Mouse (Mus musculus): Measurements from ENCODE around the gene Gm28035. TPM values are rescaled to one million over a fixed set of nuclear protein-coding genes. Genes with fewer than 3 reads are reported as not detected.

Gene Gm28035
- polyA plus RNA-seq, 1 experiment from 2014 or later: 0.18 TPM

DNA sequence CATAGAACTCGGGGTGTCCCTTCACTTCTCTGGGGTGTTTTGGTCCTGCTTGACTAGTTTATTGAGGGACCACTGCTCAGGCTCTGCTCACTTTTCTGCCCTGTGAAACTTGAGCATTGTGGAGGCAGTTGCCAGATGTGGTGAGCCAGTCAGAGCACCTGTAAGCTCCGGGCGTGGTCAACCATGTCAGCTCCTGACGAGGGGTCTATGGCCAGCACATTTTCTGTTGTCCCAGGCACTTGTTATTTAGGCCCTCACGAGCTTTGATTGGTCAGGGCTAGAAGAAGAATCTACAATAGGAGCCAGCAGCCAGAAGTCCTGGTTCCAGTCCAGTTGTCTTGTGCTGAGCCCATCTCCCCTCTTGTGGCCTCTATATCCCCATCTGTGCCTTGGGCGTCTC, 23.4 kb downstream of the Gm28035 start:
- H3K36me3 ChIP-seq (ENCODE audit: control insufficient read depth, insufficient read depth, low read length): peaks cover 35% of the 10 kb centered on the region
- H3K4me2 ChIP-seq (ENCODE audit: low read depth, low read length): no peak overlapping the region
- no peak overlapping the region for H3K9ac ChIP-seq (ENCODE audit: low read length)
- no peaks in the 10 kb centered on the region for H3K9me3 ChIP-seq (ENCODE audit: control insufficient read depth, low read length)
- WGBS: 89% methylated on average over 6 of the region's 6 CpGs
- peaks cover 41% of the 10 kb centered on the region for H3K4me1 ChIP-seq (replicated peaks; ENCODE audit: control insufficient read depth, insufficient read depth, low read length)
- H3K27me3 ChIP-seq (ENCODE audit: control insufficient read depth, insufficient read depth, low read depth, low read length): no peaks in the 10 kb centered on the region
- no peak overlapping the region for H3K4me3 ChIP-seq (ENCODE audit: low read length)
- H3K27ac ChIP-seq (ENCODE audit: low read length): no peak overlapping the region
- no peak for ATAC-seq (ENCODE audit: low read depth)

DNA sequence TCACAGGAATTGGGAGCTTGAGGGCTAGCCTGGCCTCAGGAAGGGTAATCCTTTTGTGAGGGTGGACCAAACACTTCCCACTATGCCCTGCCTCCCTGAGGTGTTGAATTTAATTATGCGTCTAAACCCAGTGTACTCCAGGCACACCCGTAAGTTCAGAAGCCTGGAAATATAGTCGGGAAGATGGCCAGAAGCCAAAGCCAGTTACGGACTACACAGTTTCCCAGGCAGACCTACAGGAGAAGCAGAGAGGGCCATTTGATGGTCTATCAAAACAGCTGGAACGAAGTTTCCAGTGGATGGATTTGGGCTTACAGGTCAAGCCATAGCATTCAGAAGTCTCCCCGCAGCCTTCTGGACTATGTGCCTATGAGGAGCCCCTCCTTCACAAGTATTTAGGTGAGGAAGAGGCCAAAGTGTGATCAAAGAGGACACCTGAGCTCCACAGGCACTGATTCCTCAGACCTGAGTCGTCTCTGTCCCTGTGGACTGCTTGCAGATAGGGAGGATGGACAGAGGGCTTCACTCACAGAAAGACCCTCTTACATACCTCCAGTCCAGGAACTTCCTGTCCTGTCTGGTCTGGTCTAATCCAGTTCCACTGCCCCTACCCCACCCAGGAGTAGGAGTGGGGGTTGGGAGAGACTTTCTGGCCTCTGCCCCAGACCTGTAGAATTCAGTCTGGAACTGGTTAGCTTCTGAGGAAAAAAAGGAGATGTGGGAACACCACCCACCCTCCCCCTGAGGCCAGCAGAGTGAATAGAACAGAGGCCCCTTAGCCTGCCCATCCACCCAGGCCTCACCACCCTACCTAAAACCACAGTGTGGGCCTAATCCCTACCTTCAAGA, 24.5 kb downstream of the Gm28035 start:
- H3K4me2 ChIP-seq (ENCODE audit: low read depth, low read length): no peak overlapping the region
- peak overlapping the region; percentile 49; the same call in 1 of the 2 replicates for H3K9ac ChIP-seq (ENCODE audit: low read length)
- peaks cover 31% of the 10 kb centered on the region for H3K36me3 ChIP-seq (ENCODE audit: control insufficient read depth, insufficient read depth, low read length)
- H3K4me3 ChIP-seq (ENCODE audit: low read length): no peak overlapping the region
- no peaks in the 10 kb centered on the region for H3K27me3 ChIP-seq (ENCODE audit: control insufficient read depth, insufficient read depth, low read depth, low read length)
- WGBS: 49% methylated on average over 7 of the region's 7 CpGs
- ATAC-seq (ENCODE audit: low read depth): no peak
- H3K4me1 ChIP-seq (replicated peaks; ENCODE audit: control insufficient read depth, insufficient read depth, low read length): peaks cover 43% of the 10 kb centered on the region
- no peaks in the 10 kb centered on the region for H3K9me3 ChIP-seq (ENCODE audit: control insufficient read depth, low read length)
- peak overlapping the region; percentile 95 for H3K27ac ChIP-seq (ENCODE audit: low read length)

DNA sequence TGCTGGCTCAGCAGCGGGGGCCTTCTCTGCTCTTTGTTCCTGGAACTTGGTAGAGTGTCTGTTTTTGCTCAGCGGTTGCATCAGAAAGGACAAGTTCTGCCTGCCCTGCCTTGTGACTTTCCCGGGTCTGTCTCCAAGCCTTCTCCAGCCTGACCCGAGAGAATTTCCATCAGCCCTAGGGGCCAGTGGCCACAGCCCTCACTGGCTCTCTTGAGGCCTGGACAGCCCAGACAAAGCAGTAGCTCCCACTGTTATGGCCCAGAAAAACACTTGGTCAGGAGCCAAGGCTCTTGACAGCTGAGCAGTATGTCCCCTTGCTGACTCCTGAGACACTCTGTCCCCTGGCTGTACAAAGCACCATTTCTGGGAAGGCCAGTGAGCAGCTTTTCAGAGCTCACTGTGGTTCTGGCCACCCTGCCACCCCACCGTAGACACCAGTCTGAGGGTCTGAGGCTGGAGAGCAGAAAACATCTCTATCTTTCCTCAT, 25.4 kb downstream of the Gm28035 start, which contains the start of gene Phyhd1:
Gene Phyhd1 (plus strand): TSS at position 437 of the 487 bp plus-strand sequence.
- H3K4me2 ChIP-seq (ENCODE audit: low read depth, low read length): peak within 1 kb of the TSS; percentile 33
- H3K36me3 ChIP-seq (ENCODE audit: control insufficient read depth, insufficient read depth, low read length): peaks cover 27% of the 10 kb centered on the region
- 39% methylated on average over 5 of the region's 5 CpGs for WGBS
- H3K27ac ChIP-seq (ENCODE audit: low read length): peak within 1 kb of the TSS; percentile 95
- ATAC-seq (ENCODE audit: low read depth): peak; percentile 66
- peak within 1 kb of the TSS; percentile 49 for H3K9ac ChIP-seq (ENCODE audit: low read length)
- H3K27me3 ChIP-seq (ENCODE audit: control insufficient read depth, insufficient read depth, low read depth, low read length): no peaks in the 10 kb centered on the region
- H3K4me3 ChIP-seq (ENCODE audit: low read length): peak within 1 kb of the TSS; percentile 28
- no peaks in the 10 kb centered on the region for H3K9me3 ChIP-seq (ENCODE audit: control insufficient read depth, low read length)
- H3K4me1 ChIP-seq (replicated peaks; ENCODE audit: control insufficient read depth, insufficient read depth, low read length): peaks cover 43% of the 10 kb centered on the region

DNA sequence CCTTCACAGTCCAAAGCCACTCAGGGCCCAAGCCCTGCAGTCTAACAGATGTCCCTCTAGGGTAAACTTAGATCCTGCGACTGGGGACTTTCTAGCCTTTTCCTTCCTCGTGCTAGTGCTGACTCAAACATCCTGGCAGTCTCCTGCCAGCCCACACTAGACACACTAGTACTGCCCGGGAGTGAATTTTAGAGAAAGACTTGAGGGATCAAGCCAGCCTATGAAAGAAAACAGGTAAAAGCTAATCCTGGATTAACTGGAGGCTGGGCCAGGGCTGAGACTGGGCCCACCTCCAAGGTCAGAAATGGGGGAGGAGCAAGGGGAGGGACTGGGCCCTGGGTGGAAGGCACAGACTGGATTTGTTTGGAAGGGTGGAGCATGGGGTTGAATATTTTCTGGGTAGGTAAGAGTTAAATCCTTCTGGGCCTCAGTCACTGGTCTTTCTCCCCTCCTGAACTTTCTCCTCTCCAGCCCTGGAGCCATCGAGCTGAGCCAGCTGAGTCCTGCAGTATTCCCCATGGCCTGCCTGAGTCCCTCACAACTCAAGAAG, 26.1 kb downstream of the Gm28035 start:
- 10% methylated on average over 4 of the region's 4 CpGs for WGBS
- H3K27ac ChIP-seq (ENCODE audit: low read length): peak overlapping the region; percentile 95
- peaks cover 24% of the 10 kb centered on the region for H3K36me3 ChIP-seq (ENCODE audit: control insufficient read depth, insufficient read depth, low read length)
- ATAC-seq (ENCODE audit: low read depth): peak; percentile 71
- H3K9ac ChIP-seq (ENCODE audit: low read length): peak overlapping the region; percentile 49
- H3K9me3 ChIP-seq (ENCODE audit: control insufficient read depth, low read length): no peaks in the 10 kb centered on the region
- peak overlapping the region; percentile 28 for H3K4me3 ChIP-seq (ENCODE audit: low read length)
- peaks cover 43% of the 10 kb centered on the region for H3K4me1 ChIP-seq (replicated peaks; ENCODE audit: control insufficient read depth, insufficient read depth, low read length)
- peak overlapping the region; percentile 33 for H3K4me2 ChIP-seq (ENCODE audit: low read depth, low read length)
- no peaks in the 10 kb centered on the region for H3K27me3 ChIP-seq (ENCODE audit: control insufficient read depth, insufficient read depth, low read depth, low read length)

DNA sequence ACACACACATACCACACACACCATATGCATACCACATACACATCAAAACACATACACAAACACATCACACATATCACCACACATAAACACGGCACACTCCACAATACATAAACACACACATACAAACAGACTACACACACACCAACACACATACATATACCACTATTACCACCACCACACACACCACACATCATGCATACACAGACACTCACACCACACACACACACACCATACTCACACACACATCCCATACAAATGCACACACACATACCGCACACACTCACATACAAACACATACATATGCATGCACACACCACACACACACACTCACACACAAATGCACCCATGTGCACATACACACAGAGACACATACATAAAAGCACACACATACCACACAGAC, 27.1 kb downstream of the Gm28035 start:
- no peaks in the 10 kb centered on the region for H3K9me3 ChIP-seq (ENCODE audit: control insufficient read depth, low read length)
- H3K27ac ChIP-seq (ENCODE audit: low read length): no peak overlapping the region
- H3K4me1 ChIP-seq (replicated peaks; ENCODE audit: control insufficient read depth, insufficient read depth, low read length): peaks cover 41% of the 10 kb centered on the region
- no peak overlapping the region for H3K9ac ChIP-seq (ENCODE audit: low read length)
- no peak overlapping the region for H3K4me2 ChIP-seq (ENCODE audit: low read depth, low read length)
- H3K27me3 ChIP-seq (ENCODE audit: control insufficient read depth, insufficient read depth, low read depth, low read length): no peaks in the 10 kb centered on the region
- WGBS: 93% methylated on average over 2 of the region's 2 CpGs
- no peak overlapping the region for H3K4me3 ChIP-seq (ENCODE audit: low read length)
- peaks cover 15% of the 10 kb centered on the region for H3K36me3 ChIP-seq (ENCODE audit: control insufficient read depth, insufficient read depth, low read length)
- ATAC-seq (ENCODE audit: low read depth): no peak

DNA sequence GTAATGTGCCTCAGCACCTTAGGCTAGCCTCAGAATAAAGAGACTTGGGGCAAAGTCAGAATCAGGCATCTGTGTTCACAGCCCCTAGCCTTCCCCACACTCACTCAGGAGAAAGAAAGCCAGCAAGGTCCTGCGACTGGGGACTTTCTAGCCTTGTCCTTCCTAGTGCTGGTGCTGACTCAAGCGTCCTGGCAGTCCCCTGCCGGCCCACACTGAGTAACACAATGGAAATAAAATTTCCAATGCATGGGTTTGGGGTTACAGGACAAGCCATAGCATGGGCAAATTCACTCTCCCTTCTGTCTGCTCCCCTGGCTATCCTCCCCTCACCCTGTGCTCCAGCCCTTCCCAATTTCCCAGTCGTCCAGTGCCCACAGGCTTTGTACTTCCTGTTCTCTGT, 28.0 kb downstream of the Gm28035 start:
- Histone ChIP-seq H3K4me1 (replicated peaks; ENCODE audit: control insufficient read depth, insufficient read depth, low read length) (peaks cover 35% of the 10 kb centered on the region), H3K27me3 (ENCODE audit: control insufficient read depth, insufficient read depth, low read depth, low read length) (no peaks in the 10 kb centered on the region), H3K4me2 (ENCODE audit: low read depth, low read length) (no peak overlapping the region), H3K9me3 (ENCODE audit: control insufficient read depth, low read length) (no peaks in the 10 kb centered on the region), H3K9ac (ENCODE audit: low read length) (no peak overlapping the region), H3K4me3 (ENCODE audit: low read length) (no peak overlapping the region), H3K36me3 (ENCODE audit: control insufficient read depth, insufficient read depth, low read length) (peaks cover 12% of the 10 kb centered on the region), H3K27ac (ENCODE audit: low read length) (no peak overlapping the region)
- ATAC-seq (ENCODE audit: low read depth): no peak
- 49% methylated on average over 4 of the region's 4 CpGs for whole genome bisulfite sequencing

DNA sequence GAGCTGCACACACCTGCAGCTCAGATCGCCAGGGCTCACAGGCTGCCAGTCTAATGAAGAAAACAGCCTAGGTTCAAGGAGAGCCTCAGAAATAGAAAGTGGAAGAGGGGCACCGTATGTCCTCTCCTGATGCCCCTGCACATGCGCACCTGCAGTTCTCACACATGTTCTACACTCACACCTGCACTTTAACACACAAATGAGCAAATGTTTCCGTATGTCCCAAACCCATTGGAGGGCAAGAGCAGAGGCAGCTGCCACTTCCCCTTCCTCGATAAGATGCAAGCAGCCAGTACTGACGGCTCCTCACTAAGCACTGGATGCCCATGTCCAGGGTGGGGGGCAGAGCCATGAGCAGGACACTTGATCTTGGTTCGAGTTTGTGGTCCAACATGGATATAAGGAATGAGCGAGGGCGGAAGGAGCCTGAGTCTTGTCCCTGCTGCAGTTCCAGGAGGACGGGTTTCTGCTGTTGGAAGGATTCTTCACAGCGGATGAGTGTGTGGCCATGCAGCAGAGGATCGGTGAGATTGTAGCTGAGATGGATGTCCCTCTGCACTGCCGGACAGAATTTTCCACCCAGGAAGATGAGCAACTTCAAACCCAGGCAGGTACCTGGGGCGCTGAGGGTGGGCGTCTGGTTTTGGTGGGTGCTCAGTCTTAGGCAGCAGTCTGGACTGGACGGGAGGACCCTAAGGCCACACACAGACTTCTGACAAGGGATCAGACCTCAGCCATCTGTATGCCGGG, 29.0 kb downstream of the Gm28035 start:
- peak overlapping the region; percentile 54 for H3K27ac ChIP-seq (ENCODE audit: low read length)
- H3K4me1 ChIP-seq (replicated peaks; ENCODE audit: control insufficient read depth, insufficient read depth, low read length): peaks cover 30% of the 10 kb centered on the region
- peak overlapping the region; percentile 33; the same call in 1 of the 2 replicates for H3K9ac ChIP-seq (ENCODE audit: low read length)
- ATAC-seq (ENCODE audit: low read depth): no peak
- H3K9me3 ChIP-seq (ENCODE audit: control insufficient read depth, low read length): no peaks in the 10 kb centered on the region
- H3K27me3 ChIP-seq (ENCODE audit: control insufficient read depth, insufficient read depth, low read depth, low read length): no peaks in the 10 kb centered on the region
- 82% methylated on average over 17 of the region's 17 CpGs for WGBS
- H3K4me2 ChIP-seq (ENCODE audit: low read depth, low read length): no peak overlapping the region
- peaks cover 1% of the 10 kb centered on the region; the same call in 1 of the 2 replicates for H3K36me3 ChIP-seq (ENCODE audit: control insufficient read depth, insufficient read depth, low read length)
- no peak overlapping the region for H3K4me3 ChIP-seq (ENCODE audit: low read length)

DNA sequence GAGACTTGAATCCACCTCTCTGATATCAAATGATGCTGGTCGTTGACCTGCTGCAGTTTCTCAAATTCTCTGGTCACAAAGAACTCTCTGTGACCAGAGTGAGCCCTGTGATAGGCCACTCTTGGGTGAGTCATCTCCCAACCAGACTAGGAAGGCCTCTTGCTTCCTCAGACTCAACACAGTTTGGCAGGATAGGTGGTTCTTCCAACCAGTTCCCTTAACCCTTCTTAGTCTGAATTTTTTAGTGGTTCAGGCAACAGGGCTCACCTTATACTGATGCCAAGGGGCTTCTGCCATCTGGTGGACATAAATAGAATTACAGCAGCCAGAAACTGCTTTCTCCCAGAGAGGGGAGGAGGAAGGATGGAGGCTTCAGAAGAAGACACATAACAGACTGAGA, 29.8 kb downstream of the Gm28035 start:
- H3K4me1 ChIP-seq (replicated peaks; ENCODE audit: control insufficient read depth, insufficient read depth, low read length): peaks cover 23% of the 10 kb centered on the region
- no peaks in the 10 kb centered on the region for H3K9me3 ChIP-seq (ENCODE audit: control insufficient read depth, low read length)
- 18% methylated on average over 1 of the region's 1 CpGs for WGBS
- no peaks in the 10 kb centered on the region for H3K36me3 ChIP-seq (ENCODE audit: control insufficient read depth, insufficient read depth, low read length)
- ATAC-seq (ENCODE audit: low read depth): peak; percentile 83
- H3K4me2 ChIP-seq (ENCODE audit: low read depth, low read length): no peak overlapping the region
- H3K9ac ChIP-seq (ENCODE audit: low read length): no peak overlapping the region
- H3K4me3 ChIP-seq (ENCODE audit: low read length): no peak overlapping the region
- H3K27ac ChIP-seq (ENCODE audit: low read length): peak overlapping the region; percentile 54; the same call in 1 of the 2 replicates
- no peaks in the 10 kb centered on the region for H3K27me3 ChIP-seq (ENCODE audit: control insufficient read depth, insufficient read depth, low read depth, low read length)

DNA sequence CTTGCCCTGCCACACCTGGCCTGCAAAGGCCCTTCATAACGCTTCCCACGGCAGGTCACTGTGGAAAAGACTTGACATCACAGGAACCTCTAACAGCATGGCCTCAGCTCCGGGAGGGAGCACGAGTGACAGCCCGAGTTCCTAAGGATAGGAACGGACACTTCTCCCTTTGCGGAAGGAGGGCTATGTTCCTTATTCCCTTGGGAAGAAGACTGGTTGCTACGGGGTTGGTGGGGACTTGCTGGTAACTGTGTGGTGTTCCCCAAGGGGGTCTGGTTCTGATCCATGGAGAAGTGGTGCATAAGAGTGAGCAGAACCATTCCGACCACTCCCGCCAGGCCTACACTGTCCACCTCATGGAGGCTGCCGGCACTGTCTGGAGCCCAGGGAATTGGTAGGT, 40.4 kb downstream of the Gm28035 start, which contains the start of gene Gm28038:
Gene Gm28038 (plus strand): TSS at position 301 of the 400 bp plus-strand sequence.
- Histone ChIP-seq H3K9me3 (ENCODE audit: control insufficient read depth, low read length) (no peaks in the 10 kb centered on the region), H3K36me3 (ENCODE audit: control insufficient read depth, insufficient read depth, low read length) (no peaks in the 10 kb centered on the region), H3K27ac (ENCODE audit: low read length) (no peak within 1 kb of the TSS), H3K4me1 (replicated peaks; ENCODE audit: control insufficient read depth, insufficient read depth, low read length) (peaks cover 7% of the 10 kb centered on the region; the same call in 1 of the 2 replicates), H3K27me3 (ENCODE audit: control insufficient read depth, insufficient read depth, low read depth, low read length) (no peaks in the 10 kb centered on the region), H3K4me3 (ENCODE audit: low read length) (no peak within 1 kb of the TSS), H3K4me2 (ENCODE audit: low read depth, low read length) (no peak within 1 kb of the TSS), H3K9ac (ENCODE audit: low read length) (no peak within 1 kb of the TSS)
- ATAC-seq (ENCODE audit: low read depth): no peak
- 88% methylated on average over 11 of the region's 11 CpGs for WGBS
